Mouse (Mus musculus): ENCODE results near the gene Frmd4a. TPM values are rescaled to one million over a fixed set of nuclear protein-coding genes. Genes with fewer than 3 reads are reported as not detected.

The Frmd4a gene
- polyA plus RNA-seq, 2 experiments = 39.6 to 47.0 TPM

DNA sequence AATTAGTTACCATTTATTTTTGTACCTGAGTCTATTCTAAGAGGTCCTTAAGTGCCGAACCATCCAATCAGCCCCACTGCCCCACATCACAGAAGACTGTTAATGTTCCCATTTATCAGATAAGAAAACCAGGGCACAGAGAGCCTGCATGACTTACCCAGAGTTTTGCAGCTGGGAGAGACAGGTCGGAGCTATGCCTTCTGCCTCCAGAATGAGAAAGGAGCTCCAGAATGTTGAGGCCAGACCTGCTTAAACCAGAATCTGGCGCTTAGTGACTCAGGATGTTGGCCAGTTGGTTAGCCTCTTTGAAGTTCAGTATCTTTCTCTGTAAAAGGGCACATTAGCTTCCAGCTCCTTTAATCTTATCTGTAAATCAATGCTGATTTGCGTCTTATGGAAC, 422.4 kb downstream of the Frmd4a start:
- no peaks in the 10 kb centered on the region for H3K9me3 ChIP-seq (ENCODE audit: control insufficient read depth, low read length)
- DNase-seq (ENCODE audit: low spot score) (no peak), ATAC-seq (ENCODE audit: low FRiP score, low read depth) (no peak)
- no peaks in the 10 kb centered on the region for H3K27me3 ChIP-seq (ENCODE audit: control insufficient read depth, insufficient read depth, low read length)
- H3K4me1 ChIP-seq (ENCODE audit: control insufficient read depth, insufficient read depth, low read length) = peaks cover 42% of the 10 kb centered on the region
- TF ChIP-seq POLR2A (IDR thresholded peaks at IDR 0.05; ENCODE audit: borderline replicate concordance, extremely low read depth, insufficient read depth, insufficient read length) = no peak
- H3K36me3 ChIP-seq (ENCODE audit: control insufficient read depth, insufficient read depth, low read length) = peaks cover 23% of the 10 kb centered on the region
- H3K4me3 ChIP-seq (replicated peaks; ENCODE audit: low read length) = no peak overlapping the region
- H3K27ac ChIP-seq (replicated peaks; ENCODE audit: low read depth, low read length) = no peak overlapping the region
- H3K4me2 ChIP-seq (replicated peaks; ENCODE audit: low read depth, low read length, severe bottlenecking) = no peak overlapping the region
- WGBS = 72% methylated on average over 4 of the region's 4 CpGs
- no peak overlapping the region for H3K9ac ChIP-seq (ENCODE audit: low read depth, low read length, severe bottlenecking)

DNA sequence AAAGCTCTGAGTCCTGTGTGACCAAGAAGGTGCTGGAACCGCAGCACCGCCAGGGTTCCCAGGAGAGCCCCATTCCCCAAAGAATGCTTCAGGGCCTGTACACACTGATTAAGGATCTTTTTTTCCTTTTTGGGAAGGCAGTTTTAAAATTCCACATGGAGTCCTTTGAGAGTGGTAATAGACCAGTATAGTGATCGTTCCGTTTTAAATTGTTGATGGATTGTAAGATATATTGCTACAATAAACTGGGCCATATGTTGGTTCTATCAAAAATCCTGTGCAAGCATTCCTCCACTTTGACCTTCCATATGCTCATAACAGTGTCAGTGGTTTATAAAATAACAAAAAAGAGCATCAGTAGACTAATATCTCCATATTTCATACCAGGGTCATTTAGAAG, 424.3 kb downstream of the Frmd4a start:
- Histone ChIP-seq H3K27me3 (ENCODE audit: control insufficient read depth, insufficient read depth, low read length) (no peaks in the 10 kb centered on the region), H3K4me3 (replicated peaks; ENCODE audit: low read length) (no peak overlapping the region), H3K4me1 (ENCODE audit: control insufficient read depth, insufficient read depth, low read length) (peaks cover 46% of the 10 kb centered on the region), H3K4me2 (replicated peaks; ENCODE audit: low read depth, low read length, severe bottlenecking) (no peak overlapping the region), H3K9me3 (ENCODE audit: control insufficient read depth, low read length) (no peaks in the 10 kb centered on the region), H3K36me3 (ENCODE audit: control insufficient read depth, insufficient read depth, low read length) (peaks cover 9% of the 10 kb centered on the region; the same call in 1 of the 2 replicates), H3K27ac (replicated peaks; ENCODE audit: low read depth, low read length) (0 out of 2 replicates have a peak overlapping the region, but pooled peaks have one; percentile 45), H3K9ac (ENCODE audit: low read depth, low read length, severe bottlenecking) (no peak overlapping the region)
- no peak for TF ChIP-seq POLR2A (IDR thresholded peaks at IDR 0.05; ENCODE audit: borderline replicate concordance, extremely low read depth, insufficient read depth, insufficient read length)
- WGBS = 20% methylated on average over 4 of the region's 4 CpGs
- DNase-seq (ENCODE audit: low spot score) = peak; percentile 66
- ATAC-seq (ENCODE audit: low FRiP score, low read depth) = peak; percentile 56; the same call in 1 of the 2 replicates

DNA sequence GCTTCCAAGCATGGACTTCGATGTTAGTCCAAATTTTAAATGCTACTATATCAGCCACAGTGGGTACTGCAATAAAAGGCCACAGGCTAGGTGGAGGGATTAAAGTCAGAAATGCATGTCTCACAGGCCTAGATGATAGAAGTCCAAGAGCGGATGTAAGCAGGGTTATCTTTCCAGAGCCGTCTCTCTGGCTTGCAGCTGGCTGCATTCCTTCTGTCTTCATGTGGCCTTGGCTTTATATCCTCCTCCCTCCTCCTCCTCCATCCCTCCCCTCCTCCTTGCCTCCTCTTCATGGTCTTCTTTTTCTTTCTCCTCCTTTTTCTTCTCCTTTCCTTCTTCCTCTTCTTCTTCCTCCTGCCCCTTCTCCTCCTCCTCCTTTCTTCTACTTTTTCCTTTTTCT, 427.2 kb downstream of the Frmd4a start:
- ATAC-seq (ENCODE audit: low FRiP score, low read depth) (no peak), DNase-seq (ENCODE audit: low spot score) (no peak)
- Histone ChIP-seq H3K27me3 (ENCODE audit: control insufficient read depth, insufficient read depth, low read length) (no peaks in the 10 kb centered on the region), H3K27ac (replicated peaks; ENCODE audit: low read depth, low read length) (no peak overlapping the region), H3K9me3 (ENCODE audit: control insufficient read depth, low read length) (no peaks in the 10 kb centered on the region), H3K36me3 (ENCODE audit: control insufficient read depth, insufficient read depth, low read length) (peaks cover 3% of the 10 kb centered on the region; the same call in 1 of the 2 replicates), H3K4me2 (replicated peaks; ENCODE audit: low read depth, low read length, severe bottlenecking) (no peak overlapping the region), H3K9ac (ENCODE audit: low read depth, low read length, severe bottlenecking) (no peak overlapping the region), H3K4me3 (replicated peaks; ENCODE audit: low read length) (no peak overlapping the region), H3K4me1 (ENCODE audit: control insufficient read depth, insufficient read depth, low read length) (peaks cover 46% of the 10 kb centered on the region)
- no peak for TF ChIP-seq POLR2A (IDR thresholded peaks at IDR 0.05; ENCODE audit: borderline replicate concordance, extremely low read depth, insufficient read depth, insufficient read length)
- WGBS = 83% methylated on average over 3 of the region's 3 CpGs

GRCm38 (mm10) chr2:4445629-4446400, 428.3 kb downstream of the Frmd4a start:
- peak; percentile 80 for DNase-seq (ENCODE audit: low spot score)
- ATAC-seq (ENCODE audit: low FRiP score, low read depth) = peak; percentile 32
- no peaks in the 10 kb centered on the region for H3K36me3 ChIP-seq (ENCODE audit: control insufficient read depth, insufficient read depth, low read length)
- no peaks in the 10 kb centered on the region for H3K27me3 ChIP-seq (ENCODE audit: control insufficient read depth, insufficient read depth, low read length)
- H3K27ac ChIP-seq (replicated peaks; ENCODE audit: low read depth, low read length) = peak overlapping the region; percentile 70
- no peak overlapping the region for H3K4me2 ChIP-seq (replicated peaks; ENCODE audit: low read depth, low read length, severe bottlenecking)
- WGBS = 43% methylated on average over 10 of the region's 10 CpGs
- no peak for TF ChIP-seq POLR2A (IDR thresholded peaks at IDR 0.05; ENCODE audit: borderline replicate concordance, extremely low read depth, insufficient read depth, insufficient read length)
- no peak overlapping the region for H3K4me3 ChIP-seq (replicated peaks; ENCODE audit: low read length)
- no peaks in the 10 kb centered on the region for H3K9me3 ChIP-seq (ENCODE audit: control insufficient read depth, low read length)
- no peak overlapping the region for H3K9ac ChIP-seq (ENCODE audit: low read depth, low read length, severe bottlenecking)
- peaks cover 48% of the 10 kb centered on the region for H3K4me1 ChIP-seq (ENCODE audit: control insufficient read depth, insufficient read depth, low read length)

DNA sequence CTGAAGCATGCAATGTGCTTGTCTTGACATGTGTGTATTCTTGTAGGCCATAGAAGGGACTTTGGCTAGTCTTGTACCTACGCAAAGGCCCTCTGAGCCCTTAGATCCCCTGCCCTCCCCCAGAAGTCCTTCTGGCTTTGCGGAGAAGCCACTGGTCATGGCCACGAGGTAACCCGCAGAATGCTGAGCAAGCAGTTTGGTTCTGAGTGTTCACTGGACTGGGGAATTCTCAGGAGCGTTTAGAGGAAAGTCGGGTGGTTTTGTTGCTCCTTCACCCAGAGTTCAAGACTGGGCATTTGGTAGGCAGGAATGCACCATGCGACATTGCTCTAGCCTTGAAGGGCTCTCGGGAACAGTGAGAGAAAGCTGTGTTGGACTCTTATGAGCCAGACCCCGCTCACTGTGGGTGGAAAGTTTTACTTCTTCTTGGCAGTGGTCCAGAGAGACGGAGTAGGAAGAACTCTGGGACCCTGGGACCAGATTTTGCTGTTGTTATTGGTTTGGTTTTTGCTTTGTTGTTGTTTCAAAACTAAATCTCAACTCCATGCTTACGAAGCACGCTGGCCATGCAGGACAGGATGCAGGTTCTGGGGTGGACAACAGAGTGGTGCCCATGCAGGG, 432.5 kb downstream of the Frmd4a start:
- H3K27ac ChIP-seq (replicated peaks; ENCODE audit: low read depth, low read length) = peak overlapping the region; percentile 45; the same call in 1 of the 2 replicates
- no peak; the same call in 1 of the 2 replicates for ATAC-seq (ENCODE audit: low FRiP score, low read depth)

More for the DNA sequence above, 432.5 kb downstream of the Frmd4a start:
- H3K27me3 ChIP-seq (ENCODE audit: control insufficient read depth, insufficient read depth, low read length) = no peaks in the 10 kb centered on the region
- peak; percentile 57 for DNase-seq (ENCODE audit: low spot score)
- H3K4me1 ChIP-seq (ENCODE audit: control insufficient read depth, insufficient read depth, low read length) = peaks cover 47% of the 10 kb centered on the region
- H3K4me3 ChIP-seq (replicated peaks; ENCODE audit: low read length) = no peak overlapping the region
- no peaks in the 10 kb centered on the region for H3K9me3 ChIP-seq (ENCODE audit: control insufficient read depth, low read length)
- 0 out of 2 replicates have a peak, but pooled peaks cover 5% of the 10 kb centered on the region for H3K36me3 ChIP-seq (ENCODE audit: control insufficient read depth, insufficient read depth, low read length)
- no peak overlapping the region for H3K9ac ChIP-seq (ENCODE audit: low read depth, low read length, severe bottlenecking)
- no peak overlapping the region for H3K4me2 ChIP-seq (replicated peaks; ENCODE audit: low read depth, low read length, severe bottlenecking)
- no peak for TF ChIP-seq POLR2A (IDR thresholded peaks at IDR 0.05; ENCODE audit: borderline replicate concordance, extremely low read depth, insufficient read depth, insufficient read length)
- 46% methylated on average over 12 of the region's 12 CpGs for whole genome bisulfite sequencing
